Comparison of ENCODE assay signal across 8 mouse cellular contexts in genomic region chr4:135244335-135244734, GRCm38 (mm10). TPM values are rescaled to one million over a fixed set of nuclear protein-coding genes. Genes with fewer than 3 reads are reported as not detected.
DNase-seq lines count a peak whose midpoint lies in the region; ATAC-seq and TF ChIP-seq lines count a peak whose summit lies in the region.

No protein-coding gene starts in this region.

- no peaks in the 10 kb centered on the region for H3K36me3 ChIP-seq in forebrain, postnatal 0 days (ENCODE audit: insufficient read depth)
- no peaks in the 10 kb centered on the region for H3K36me3 ChIP-seq in forebrain, embryonic 15.5 days
- no peaks in the 10 kb centered on the region for H3K36me3 ChIP-seq in forebrain, embryonic 16.5 days (ENCODE audit: control insufficient read depth, insufficient read depth)

- DNase-seq in forebrain, postnatal 0 days: no peak
- DNase-seq in thymus, postnatal 14 days: peak; percentile 34
- DNase-seq in thymus, adult 18-20 months: no peak
- peak; percentile 65 for DNase-seq in lung, postnatal 36 days
- no peak for DNase-seq in yolk sac, embryonic 10.5 days (ENCODE audit: low spot score)
- no peak for DNase-seq in ovary, adult 18-20 months (ENCODE audit: low spot score)

- no peaks in the 10 kb centered on the region for H3K9me3 ChIP-seq in forebrain, postnatal 0 days (ENCODE audit: low read length)
- no peaks in the 10 kb centered on the region for H3K9me3 ChIP-seq in forebrain, embryonic 15.5 days
- 0 out of 2 replicates have a peak, but pooled peaks cover 4% of the 10 kb centered on the region for H3K9me3 ChIP-seq in forebrain, embryonic 16.5 days (ENCODE audit: control insufficient read depth, low read length)

- no peak overlapping the region for H3K4me3 ChIP-seq in forebrain, postnatal 0 days (ENCODE audit: low read depth, low read length)
- no peak overlapping the region for H3K4me3 ChIP-seq in forebrain, embryonic 15.5 days
- H3K4me3 ChIP-seq in forebrain, embryonic 16.5 days (replicated peaks; ENCODE audit: low read length): no peak overlapping the region

- TF ChIP-seq CTCF in forebrain, postnatal 0 days (IDR thresholded peaks at IDR 0.05; ENCODE audit: low read depth): peak; percentile 31; the same call in 1 of the 2 replicates

- H3K4me1 ChIP-seq in forebrain, postnatal 0 days (ENCODE audit: insufficient read depth): peaks cover 10% of the 10 kb centered on the region
- H3K4me1 ChIP-seq in forebrain, embryonic 15.5 days: peaks cover 39% of the 10 kb centered on the region
- H3K4me1 ChIP-seq in forebrain, embryonic 16.5 days (replicated peaks; ENCODE audit: control insufficient read depth, insufficient read depth, low read length): peaks cover 23% of the 10 kb centered on the region

- H3K27me3 ChIP-seq in forebrain, postnatal 0 days (ENCODE audit: insufficient read depth, low read length): no peaks in the 10 kb centered on the region
- H3K27me3 ChIP-seq in forebrain, embryonic 15.5 days: no peaks in the 10 kb centered on the region
- H3K27me3 ChIP-seq in forebrain, embryonic 16.5 days (replicated peaks; ENCODE audit: control insufficient read depth, insufficient read depth, low read length): no peaks in the 10 kb centered on the region

- H3K9ac ChIP-seq in forebrain, postnatal 0 days: no peak overlapping the region
- no peak overlapping the region for H3K9ac ChIP-seq in forebrain, embryonic 15.5 days (replicated peaks)
- H3K9ac ChIP-seq in forebrain, embryonic 16.5 days (replicated peaks; ENCODE audit: low read depth, low read length): no peak overlapping the region

- no peak overlapping the region for H3K27ac ChIP-seq in forebrain, postnatal 0 days (ENCODE audit: low read depth, low read length)
- H3K27ac ChIP-seq in forebrain, embryonic 15.5 days (replicated peaks): no peak overlapping the region
- H3K27ac ChIP-seq in forebrain, embryonic 16.5 days (ENCODE audit: low read length): no peak overlapping the region

- H3K4me2 ChIP-seq in forebrain, postnatal 0 days (ENCODE audit: low read depth): no peak overlapping the region
- H3K4me2 ChIP-seq in forebrain, embryonic 15.5 days (replicated peaks): no peak overlapping the region
- no peak overlapping the region for H3K4me2 ChIP-seq in forebrain, embryonic 16.5 days (ENCODE audit: low read length)

- no peak for ATAC-seq in forebrain, postnatal 0 days
- ATAC-seq in forebrain, embryonic 15.5 days (replicated peaks): no peak
- no peak for ATAC-seq in forebrain, embryonic 16.5 days

- WGBS in forebrain, postnatal 0 days: 97% methylated on average over 3 of the region's 3 CpGs
- 93% methylated on average over 3 of the region's 3 CpGs for WGBS in forebrain, embryonic 15.5 days
- 93% methylated on average over 3 of the region's 3 CpGs for WGBS in forebrain, embryonic 16.5 days

RNA-seq across cellular contexts. Expression of gene Clic4, which starts 28.3 kb away (rescaled TPM):
- total RNA-seq in forebrain, postnatal 0 days (2014; rRNA removed): 44.0 and 65.2 TPM in 2 replicates
- polyA plus RNA-seq in forebrain, postnatal 0 days (2015; fragmentation: Nextera tagmentation; extraction: Ambion mirVana): 34.5 and 41.5 TPM in 2 replicates
- polyA plus RNA-seq in forebrain, embryonic 15.5 days (2015; fragmentation: Nextera tagmentation; extraction: Ambion mirVana): 114 and 116 TPM in 2 replicates
- polyA plus RNA-seq in forebrain, embryonic 16.5 days (2015; fragmentation: Nextera tagmentation; extraction: Ambion mirVana): 97.8 and 125 TPM in 2 replicates

Comparison
In these comparisons a context has a peak if more than half of its experiments do, and no peak if none do; other contexts are left out.
1. DNase-seq: peak in thymus, postnatal 14 days (single experiment) and lung, postnatal 36 days (single experiment); none in forebrain, postnatal 0 days (single experiment), thymus, adult 18-20 months (0 of 2), yolk sac, embryonic 10.5 days (single experiment) and ovary, adult 18-20 months (single experiment).